Mouse (Mus musculus) embryo, embryonic 11.5 days (tissue): Measurements from ENCODE around the gene Epo.
A peak's percentile ranks its signal among the peaks of the same experiment; 100 is the strongest.

Experiments
- DNase-seq: peaks from one replicate; pipeline ENCODE4 v3.0.0-alpha.2; 2012; ENCODE audit warnings: low read depth, low spot score

Epo gene

DNA sequence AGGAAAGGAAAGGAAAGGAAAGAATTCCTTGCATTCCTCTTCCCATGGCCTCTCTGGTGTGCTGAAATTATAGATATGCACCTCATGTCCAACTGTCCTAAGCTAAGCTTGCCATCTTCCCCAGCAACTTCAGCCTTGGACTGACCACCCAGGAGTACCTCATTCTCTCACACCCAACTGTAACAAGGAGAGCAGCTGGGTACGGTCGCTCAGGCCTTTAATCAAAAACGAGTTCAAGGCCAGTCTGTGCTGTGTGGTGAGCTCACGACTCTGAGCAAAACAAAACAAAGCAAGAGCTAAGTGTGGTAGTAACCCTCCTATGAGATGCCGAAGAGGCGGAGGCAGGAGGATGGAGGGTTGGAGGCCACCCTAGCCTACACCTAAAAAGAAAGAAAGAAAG is 7.9 kb upstream of the Epo start:
- DNase-seq = no peak

DNA sequence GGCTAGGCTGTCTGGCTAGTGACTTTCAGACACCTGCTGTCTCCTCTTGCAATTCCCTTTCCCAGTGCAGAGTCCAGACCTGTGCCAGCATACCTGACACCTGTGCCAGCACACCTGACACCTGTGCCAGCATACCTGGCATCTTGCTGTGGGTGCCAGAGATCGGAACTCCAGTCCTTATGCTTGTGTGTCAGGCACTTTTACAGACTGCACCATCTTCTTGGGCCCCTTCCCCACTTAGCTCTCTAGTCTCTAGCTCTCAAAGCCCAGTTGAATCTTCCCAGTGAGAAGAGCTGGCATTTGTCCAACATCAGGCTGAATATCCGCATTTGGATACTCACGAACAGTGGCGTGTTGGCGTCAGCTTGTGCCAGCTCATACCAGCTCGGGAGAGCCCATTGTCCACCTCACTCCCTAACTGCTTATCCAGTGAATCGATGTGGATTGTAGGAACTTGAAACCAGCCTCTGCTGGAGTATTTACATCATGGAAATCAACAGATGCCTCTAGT is 6.3 kb upstream of the Epo start:
- no peak for DNase-seq

DNA sequence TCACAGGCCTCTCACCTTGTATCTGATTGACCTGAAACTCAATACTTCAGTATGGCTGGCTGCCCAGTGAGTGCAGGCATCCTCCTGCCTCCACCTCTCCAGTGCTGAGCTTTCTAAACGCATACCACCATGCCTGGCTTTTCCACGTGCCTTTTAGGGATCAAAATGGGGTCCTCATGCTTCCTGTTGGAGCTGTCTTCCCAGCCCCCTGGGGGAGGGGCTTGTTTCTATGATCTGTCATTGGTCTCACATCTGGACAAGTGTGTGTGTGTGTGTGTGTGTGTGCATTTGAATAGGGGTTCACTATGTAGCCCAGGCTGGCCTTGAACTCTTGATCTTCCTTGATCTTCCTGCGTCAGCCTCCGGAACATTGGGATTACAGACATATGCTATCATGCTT is 4.4 kb upstream of the Epo start:
- no peak for DNase-seq

DNA sequence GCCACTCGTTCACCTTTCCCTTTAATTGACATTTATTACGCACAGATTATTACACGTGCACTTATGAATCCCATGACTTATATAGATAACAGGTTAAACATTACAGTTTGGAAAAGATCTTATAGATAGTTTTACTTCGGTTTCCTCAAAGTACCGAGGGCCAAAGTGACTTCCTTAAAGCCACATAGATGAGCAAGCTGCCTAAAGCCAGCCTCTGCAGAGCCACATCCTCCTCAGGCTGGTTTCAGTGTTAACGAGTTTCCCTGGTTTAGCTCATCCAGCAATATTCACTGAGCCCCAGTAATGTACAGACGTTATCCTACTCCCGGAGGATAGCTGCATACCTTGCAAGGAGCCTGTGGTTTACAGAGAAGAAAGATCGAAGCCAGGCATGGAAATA is 2.3 kb upstream of the Epo start:
- no peak for DNase-seq

DNA sequence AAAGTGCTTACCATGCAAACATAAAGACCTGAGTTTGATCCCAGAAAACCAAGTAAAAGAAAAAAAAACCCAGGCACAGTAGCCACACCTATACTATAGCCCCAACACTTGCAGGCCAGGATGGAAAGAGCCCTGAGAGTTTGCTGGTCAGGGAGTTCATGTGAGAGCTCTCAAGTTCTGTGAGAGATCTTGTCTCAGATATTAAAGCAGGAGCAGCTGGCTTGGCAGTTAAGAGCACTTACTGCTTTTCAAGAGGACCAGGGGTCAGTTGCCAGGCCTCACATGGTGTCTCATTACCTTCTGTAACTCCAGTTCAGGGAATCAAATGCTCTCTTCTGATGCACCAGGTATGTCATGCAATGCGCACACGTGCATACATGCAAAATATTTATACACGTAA is 1.7 kb upstream of the Epo start:
- no peak for DNase-seq

DNA sequence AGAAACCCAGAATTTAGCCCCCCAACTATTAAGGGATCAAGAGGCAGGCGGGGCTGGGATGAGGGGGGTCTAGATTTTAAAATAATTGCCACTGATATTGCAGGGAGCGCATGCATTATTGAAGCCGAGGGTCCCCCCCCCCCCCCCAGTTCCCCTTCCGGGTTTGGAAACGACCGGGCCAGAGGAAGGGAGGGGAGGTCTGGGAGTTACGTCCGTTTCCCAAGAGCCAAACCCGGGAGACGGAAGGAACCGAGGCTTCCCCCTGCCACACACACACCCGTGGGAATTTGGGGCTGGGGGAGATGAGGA is 280 bp downstream of the Epo start:
- no peak for DNase-seq

DNA sequence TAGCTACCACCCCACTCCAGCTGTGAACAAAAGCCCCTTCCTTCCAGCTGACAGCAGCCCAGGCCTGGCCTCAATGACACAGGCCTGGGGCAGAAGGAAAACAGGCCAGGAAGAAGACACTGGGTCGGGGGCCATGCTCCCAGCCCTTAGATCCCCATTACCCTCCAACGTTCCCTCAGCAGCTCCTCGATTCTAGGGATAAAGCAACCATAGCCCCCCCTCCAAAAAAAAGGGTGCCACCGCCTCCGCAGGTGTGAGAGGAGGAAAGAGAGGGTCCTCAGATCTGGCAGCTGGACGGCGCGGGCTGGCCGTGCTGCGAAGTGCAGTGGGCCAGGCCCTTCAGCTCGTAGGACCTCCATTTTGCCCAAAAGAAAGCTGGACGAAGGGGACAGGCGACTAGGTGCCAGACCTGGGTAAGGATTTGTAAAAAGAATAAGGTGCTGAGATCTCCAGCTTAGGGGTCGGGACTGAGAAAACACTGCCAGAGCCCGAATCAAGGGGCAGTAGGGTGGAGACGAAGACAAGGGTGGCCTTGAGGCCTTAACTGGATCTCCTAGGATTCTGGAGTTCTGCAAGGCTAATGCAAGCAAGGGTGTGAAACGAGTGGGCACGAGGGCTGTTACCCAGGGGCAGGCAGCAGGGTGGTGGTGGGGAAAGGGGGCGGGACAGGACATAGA is 773 bp downstream of the Epo start:
- no peak for DNase-seq

DNA sequence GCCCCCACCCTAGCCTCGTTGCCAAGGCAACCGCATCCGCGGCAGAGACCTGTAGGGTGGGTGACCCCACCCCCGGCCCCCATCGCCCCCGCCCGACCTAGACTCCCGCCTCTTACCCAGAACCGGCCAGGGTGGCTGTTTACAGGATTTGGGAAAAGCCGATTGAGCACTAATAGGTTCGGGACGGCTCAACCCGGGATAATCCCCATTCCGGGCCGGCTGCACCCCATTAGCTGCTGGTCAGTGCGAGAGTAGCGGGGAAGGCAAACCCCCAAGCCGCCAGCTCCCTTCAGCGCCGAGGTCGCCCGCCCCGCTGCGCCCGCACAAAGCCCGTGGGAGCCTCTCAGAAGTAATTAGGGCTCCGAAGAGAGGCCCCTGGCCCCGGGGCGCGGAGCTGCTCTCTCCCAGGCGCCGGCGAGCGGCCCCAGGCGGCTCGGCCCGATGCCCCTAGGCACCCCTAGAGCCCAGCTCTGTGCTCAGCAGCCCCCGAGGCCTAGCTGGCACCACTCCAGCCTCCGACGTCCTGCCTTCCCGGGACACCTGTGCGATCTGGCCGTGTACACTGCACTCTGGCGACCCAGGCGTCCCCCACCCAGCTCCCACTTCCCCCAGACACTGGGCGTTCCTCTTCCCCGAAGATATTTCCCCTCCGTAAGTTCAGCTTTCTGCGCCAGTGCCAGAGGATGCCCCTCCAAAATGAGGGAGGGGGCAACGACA is 1.5 kb downstream of the Epo start:
- DNase-seq = no peak

DNA sequence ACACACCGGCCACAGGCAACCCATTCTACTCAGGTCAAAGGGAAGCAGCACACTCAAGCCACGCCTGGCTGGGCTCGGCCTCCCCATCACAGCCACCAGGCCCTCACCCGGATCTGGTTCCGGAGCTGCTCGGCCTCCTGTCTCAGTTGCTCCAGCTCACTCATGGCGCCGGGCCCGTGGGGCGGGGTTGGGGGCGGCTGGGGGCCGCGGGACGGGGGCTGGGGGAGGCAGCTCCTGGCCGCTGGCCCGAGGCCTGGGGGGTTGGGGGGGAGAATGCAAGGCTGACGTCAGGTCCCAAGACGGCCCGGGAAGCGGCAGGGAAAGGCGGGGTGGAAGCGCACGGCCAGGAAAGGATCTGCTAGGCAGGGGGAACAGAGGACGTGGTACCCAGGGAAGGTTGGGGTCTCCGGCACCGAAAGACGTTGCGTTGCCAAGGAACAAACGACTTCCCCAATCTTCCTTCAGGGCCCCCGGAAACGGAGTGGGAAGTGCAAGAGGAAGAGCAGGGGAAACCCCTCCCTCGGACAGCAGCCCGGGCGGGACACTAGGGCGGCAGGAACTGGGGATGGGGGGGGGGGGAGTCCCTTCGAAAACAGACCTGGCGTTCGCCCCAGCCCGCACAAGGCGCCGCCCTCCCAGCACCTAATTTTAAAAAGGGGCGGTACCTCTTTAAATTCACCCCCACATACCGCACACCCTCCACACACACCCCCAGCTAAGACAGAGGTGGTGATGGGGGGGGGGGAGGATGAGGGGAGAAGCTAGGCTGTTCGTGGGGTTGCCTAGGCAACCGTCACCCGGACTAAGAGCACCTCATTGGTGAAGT is 2.2 kb downstream of the Epo start:
- DNase-seq = peak; percentile 67

DNA sequence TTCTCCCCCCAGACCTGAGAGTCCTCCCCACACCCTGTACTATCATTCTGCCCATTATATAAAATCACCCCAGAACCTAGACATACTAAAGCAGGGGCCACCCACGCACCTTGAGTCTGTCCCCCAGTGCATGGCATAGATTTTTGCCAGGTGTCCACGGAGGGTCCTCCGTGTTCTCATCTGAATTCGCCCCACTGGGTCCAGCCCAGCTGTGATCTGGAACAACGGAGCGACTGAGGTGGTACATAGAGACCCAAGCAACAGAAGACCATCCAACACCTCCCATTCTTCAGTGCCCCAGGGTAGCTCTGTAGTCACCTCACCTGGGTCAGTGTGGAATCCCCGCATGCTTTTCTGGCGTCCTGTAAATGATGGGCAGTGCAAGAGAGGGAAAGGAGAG is 3.0 kb downstream of the Epo start:
- no peak for DNase-seq

DNA sequence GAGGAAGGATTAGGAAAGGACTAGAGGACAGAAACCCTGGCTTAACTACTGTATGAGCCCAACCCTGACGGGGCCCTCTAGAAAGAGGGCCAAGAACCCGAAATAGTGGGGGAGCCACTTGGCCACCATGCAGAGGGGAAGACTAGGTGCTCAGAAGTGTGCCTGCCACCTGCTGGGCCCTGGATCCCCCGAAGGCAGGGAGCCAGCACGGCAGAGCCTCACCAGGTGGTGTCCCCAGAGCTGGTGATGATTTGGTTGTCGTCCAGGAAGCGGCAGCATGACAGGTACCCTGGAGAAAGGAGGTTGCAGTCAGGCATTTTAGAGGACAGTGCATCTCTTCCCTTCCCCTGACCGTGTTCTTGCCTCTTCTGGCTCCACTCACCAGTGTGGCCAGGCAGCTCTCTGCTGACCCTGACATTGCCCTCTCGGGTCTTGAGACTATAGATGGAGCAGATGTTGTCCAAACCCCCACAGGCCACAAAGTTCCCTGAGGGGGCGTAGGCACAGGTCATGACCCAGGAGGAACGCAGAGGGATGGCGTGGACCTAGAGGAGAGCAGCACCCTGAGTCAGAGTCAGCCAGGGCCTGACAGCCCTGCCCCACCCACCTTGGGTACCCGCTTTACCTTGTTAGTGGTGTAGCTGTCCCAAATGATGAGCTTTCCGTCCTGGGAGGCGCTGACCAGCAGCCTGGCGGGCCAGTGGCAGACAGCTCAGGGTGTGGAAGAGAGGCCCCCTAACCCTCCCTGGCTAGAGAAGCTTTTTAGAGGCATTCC is 3.6 kb downstream of the Epo start:
- no peak for DNase-seq

DNA sequence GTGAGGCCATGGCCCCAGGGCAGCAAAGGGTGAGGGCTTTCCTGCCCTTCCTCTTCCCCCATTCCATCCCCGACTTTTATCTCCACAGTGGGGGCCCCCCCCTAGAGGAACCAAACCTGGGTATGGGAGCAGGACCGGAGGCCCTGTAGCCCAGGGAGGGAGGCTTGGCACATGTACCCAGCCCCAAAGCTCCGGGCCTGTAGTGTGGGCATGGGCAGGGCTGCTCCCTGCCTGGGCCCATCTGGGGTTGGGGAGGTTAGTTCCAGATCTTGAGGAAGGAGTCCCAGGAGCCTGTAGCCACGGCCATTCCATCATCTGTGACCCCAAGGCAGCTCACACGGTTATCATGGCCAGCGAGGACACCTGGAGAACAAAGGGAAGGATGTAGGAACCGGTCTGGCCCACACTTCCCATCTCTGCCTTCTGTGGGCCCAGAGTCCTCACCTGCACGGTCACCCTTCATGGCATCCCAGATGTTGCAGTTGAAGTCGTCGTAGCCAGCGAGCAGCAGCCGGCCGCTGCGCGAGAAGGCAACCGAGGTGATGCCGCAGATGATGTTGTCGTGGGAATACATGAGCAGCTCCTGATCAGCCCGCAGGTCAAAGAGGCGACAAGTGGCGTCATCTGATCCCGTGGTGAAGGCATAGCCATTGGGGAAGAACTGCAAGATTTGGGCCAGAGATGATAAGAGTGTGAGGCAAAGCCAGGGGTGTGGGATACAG is 4.6 kb downstream of the Epo start:
- DNase-seq = no peak

DNA sequence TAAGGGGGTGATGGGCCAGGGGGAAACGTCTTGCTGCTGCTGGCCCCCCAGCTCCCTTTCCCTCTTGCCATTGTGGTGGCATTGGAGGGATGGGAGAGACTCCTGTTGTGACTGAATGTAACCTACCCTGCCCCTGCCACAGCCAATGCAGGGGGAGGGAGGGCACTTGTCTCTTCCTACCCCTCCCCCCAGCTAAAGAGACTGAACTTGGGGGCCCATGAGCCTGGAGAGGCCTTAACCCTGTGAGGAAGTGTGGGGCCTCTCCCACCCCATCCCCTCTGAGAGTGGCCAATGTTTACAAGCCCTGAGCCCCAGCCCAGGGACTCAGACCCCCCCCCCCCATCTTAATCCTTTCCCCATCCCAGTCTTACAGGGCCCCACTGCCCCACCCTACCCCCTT is 5.6 kb downstream of the Epo start:
- no peak for DNase-seq

DNA sequence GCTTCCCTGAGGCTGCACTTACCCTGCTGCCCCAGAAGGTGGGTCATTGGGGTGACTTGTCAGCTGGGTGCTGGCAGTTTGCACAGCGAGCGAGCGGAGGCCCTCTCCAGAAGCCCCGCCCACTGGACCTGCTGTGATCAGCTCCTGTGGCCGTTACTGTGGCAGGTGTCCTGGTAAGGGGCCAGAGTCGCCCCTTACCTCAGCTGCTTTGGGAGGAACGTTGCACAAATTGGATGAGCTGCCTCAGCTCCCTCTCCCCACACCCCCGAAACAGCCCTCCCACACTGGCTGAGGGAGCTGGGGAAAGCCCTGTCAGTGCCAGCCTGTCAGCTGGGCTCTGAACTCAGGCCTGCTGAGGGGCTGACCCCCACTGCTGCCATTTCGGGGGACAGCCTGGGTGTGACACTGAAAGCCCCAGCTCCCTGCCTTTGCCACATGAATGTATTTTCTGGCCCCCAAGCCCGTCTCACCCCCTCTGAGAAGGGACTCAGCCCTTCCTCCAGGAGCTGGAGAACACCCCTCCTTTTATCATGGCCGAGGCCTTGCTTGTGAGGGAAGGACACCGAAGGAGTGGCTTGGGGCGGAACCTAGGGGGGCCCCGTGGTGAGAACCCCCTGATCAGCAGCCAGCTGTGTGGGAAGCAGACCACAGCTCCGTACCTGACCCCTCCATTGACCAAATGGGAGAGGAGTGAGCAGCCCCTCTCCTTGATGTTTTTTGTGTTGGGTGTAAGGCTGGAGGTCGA is 6.7 kb downstream of the Epo start:
- DNase-seq = no peak

DNA sequence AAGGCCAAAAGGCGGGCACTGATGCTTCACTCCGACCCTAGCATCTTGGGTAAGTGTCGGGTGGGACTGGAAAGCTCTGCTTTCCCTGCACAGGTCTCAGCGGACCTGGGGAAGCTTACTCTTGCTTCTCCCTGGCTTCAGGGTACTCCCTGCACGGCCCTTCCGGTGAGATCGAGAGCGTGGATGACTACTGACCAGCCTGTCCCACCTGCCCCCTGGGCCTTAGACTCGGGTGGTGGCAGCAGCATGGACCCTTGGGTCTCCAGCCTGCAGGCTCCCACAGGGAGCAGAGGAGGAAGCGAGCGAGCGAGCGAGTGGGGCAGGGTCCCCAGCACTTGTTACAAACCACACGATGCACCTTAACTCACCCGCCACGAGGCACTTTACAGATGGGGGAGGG is 7.5 kb downstream of the Epo start:
- no peak for DNase-seq

DNA sequence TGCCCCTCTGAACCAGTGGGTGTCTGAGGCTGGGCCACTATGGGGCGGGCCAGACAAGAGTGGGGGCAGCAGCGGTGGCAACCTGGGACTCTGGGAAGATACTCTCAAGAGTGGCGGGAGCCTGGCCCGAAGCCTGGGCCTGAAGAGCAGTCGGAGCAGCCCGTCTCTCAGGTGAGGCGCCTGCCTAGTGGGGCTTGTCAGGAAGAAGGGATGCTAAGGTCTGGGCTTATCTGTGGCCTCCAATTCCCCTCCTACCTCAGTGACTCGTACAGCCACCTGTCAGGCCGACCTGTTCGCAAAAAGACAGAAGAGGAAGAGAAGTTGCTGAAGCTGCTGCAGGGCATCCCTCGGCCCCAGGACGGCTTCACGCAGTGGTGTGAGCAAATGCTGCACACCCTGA is 8.4 kb downstream of the Epo start:
- DNase-seq = no peak

DNA sequence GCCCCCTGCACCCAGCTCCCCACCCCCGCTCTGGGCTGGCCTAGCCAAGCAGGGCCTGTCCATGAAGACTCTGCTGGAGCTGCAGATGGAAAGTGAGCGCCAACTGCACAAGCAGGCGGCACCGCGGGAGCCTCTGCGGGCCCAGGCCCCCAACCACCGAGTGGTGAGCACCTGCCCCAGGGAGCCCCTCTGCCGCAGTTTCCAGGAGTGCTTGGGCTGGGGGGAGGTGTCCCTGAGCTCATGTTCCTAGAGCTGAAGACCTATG is 8.9 kb downstream of the Epo start:
- no peak for DNase-seq

DNA sequence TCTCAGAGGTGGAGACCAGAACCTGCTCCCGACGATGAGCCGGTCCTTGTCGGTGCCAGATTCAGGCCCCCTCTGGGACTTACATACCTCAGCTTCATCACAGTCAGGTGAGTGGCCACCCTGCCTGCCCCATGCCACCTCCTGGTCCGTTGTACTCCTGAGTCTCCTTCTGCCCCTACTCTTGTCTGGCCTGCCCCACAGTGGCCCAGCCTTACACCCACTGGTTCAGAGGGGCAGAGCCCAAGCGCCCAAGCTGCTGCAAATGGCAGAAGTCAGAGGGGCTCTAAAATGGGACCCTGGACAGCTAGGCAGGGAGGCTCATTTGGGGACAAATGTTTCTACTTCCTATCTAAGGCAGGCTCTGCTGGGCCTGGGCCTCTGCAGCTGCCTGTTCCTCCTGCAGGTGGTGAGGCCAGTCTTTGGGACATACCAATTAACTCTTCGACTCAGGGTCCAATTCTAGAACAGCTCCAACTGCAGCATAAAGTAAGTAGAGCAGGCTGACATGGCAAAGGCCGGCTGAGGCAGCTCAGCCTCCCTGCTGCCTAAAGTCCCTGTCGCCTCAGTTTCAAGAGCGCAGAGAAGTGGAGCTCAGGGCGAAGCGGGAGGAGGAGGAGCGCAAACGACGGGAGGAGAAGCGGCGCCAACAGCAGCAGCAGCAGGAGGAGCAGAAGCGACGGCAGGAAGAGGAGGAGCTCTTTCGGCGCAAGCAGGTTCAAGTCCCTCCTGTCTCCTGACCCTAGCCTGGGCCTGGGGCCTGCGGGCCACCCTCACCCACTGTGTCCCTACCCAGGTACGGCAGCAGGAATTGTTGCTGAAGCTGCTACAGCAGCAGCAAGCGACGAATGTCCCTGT is 9.4 kb downstream of the Epo start:
- no peak for DNase-seq

DNA sequence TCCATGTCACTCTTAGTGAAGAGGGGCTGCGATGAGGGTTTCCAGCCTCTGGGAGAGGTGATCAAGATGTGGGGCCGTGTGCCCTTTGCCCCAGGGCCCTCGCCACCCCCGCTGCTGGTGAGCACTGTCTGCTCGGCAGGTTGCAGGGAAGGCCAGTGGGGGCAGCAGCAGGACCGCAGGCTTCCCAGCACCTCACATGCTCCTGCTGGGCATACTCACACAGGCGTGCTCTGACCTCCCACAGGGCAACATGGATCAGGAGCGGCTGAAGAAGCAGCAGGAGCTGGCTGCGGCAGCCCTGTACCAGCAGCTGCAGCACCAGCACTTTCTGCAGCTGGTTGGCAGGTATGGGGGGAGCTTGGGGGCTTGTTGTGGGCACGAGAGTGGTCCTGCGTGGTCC is 10.3 kb downstream of the Epo start:
- no peak for DNase-seq

DNA sequence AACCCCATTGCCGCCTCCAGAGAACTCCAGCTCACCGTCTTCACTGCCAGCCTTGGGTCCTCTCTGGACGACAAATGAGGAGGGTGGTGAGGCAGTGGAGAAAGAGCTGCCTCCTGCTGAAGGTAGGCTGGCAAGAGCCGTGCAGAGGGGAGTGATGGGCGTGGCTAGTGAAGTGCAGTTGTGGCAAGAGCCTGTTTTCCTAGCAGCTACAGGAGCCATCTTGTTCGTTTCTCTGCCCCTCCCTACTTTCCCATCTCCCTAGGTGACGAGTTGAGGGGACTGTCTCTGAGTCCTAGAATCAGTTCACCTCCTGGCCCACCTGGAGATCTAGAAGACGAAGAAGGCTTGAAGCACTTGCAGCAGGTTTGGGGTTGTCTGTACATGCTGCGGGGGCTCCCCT is 11.2 kb downstream of the Epo start:
- no peak for DNase-seq
